Mouse (Mus musculus) small intestine, adult 2 months (tissue): ENCODE data around the gene Clic1. TPM values are rescaled to one million over a fixed set of nuclear protein-coding genes. Genes with fewer than 3 reads are reported as not detected.
A peak's percentile ranks its signal among the peaks of the same experiment; 100 is the strongest.

Experiments used
- H3K27ac ChIP-seq: fragments of 200-500 bp; 2 replicates; pipeline ENCODE4 v1.5.1; 2012; ENCODE audit warnings: low read depth, low read length, control low read depth, inconsistent platforms; ENCODE audit not compliant: insufficient read depth
- H3K27me3 ChIP-seq: fragments of 200-500 bp; 2 replicates; pipeline ENCODE4 v1.6.1; 2012; ENCODE audit warnings: mild to moderate bottlenecking, moderate library complexity, low read length, inconsistent platforms; ENCODE audit not compliant: control insufficient read depth, insufficient read depth
- H3K36me3 ChIP-seq: fragments of 200-500 bp; 2 replicates; pipeline ENCODE4 v1.6.1; 2012; ENCODE audit warnings: mild to moderate bottlenecking, low read length, control low read depth, inconsistent platforms; ENCODE audit not compliant: control insufficient read depth, insufficient read depth
- H3K4me1 ChIP-seq: fragments of 200-500 bp; 2 replicates; pipeline ENCODE4 v1.6.1; 2012; ENCODE audit warnings: low read length, inconsistent platforms, mixed read lengths; ENCODE audit not compliant: control insufficient read depth, insufficient read depth, insufficient read length
- H3K4me3 ChIP-seq: fragments of 200-500 bp; 2 replicates; pipeline ENCODE4 v1.5.1; 2012; ENCODE audit warnings: low read depth, mild to moderate bottlenecking, control low read depth, inconsistent platforms, low read length, moderate library complexity
- CTCF ChIP-seq: fragments of 200-500 bp; IDR thresholded peaks from 2 replicates; pipeline ENCODE4 v1.5.1; 2012; ENCODE audit warnings: low read depth, mild to moderate bottlenecking, control low read depth, inconsistent platforms, low read length, moderate library complexity, mixed read lengths; ENCODE audit not compliant: insufficient replicate concordance, insufficient read length; ENCODE audit errors: extremely low read depth
- POLR2A ChIP-seq: fragments of 200-500 bp; IDR thresholded peaks from 2 replicates; pipeline ENCODE4 v1.6.1; 2012; ENCODE audit warnings: low read depth, mild to moderate bottlenecking, control low read depth, inconsistent platforms, low read length, moderate library complexity
- WGBS: fragments of 180-500 bp; shearing (Covaris S2); methylation state at CpG from one replicate; pipeline ENCODE4 v1.1.7; 2018; 5-methylcytosine and 5-hydroxymethylcytosine counted together
- polyA plus RNA-seq: library from polyadenylated mRNA; depleted of rRNA; stranded (reverse); fragments of >200 nt; gene quantifications from 2 replicates; pipeline ENCODE4 v1.2.3, GENCODE M21; 2012

Clic1 gene
- polyA plus RNA-seq, 1 experiment, result 219 TPM

- no peaks in the 10 kb centered on the region for H3K27me3 ChIP-seq
- H3K4me3 ChIP-seq, result peak overlapping the region; percentile 30
- peaks cover 35% of the 10 kb centered on the region for H3K36me3 ChIP-seq
- 56% methylated on average over 8 of the region's 8 CpGs for WGBS
- no peaks in the 10 kb centered on the region for H3K4me1 ChIP-seq
- TF ChIP-seq CTCF (no peak), POLR2A (no peak)
- H3K27ac ChIP-seq, result peak overlapping the region; percentile 93; the same call in 1 of the 2 replicates
Observed at GRCm38 (mm10) chr17:35090166-35090932, 40.6 kb downstream of the Clic1 start.

GRCm38 (mm10) chr17:35092403-35093198, 42.8 kb downstream of the Clic1 start:
- no peaks in the 10 kb centered on the region for H3K4me1 ChIP-seq
- no peak overlapping the region for H3K27ac ChIP-seq
- 92% methylated on average over 14 of the region's 14 CpGs for WGBS
- no peaks in the 10 kb centered on the region for H3K27me3 ChIP-seq
- H3K4me3 ChIP-seq, result no peak overlapping the region
- H3K36me3 ChIP-seq, result peaks cover 50% of the 10 kb centered on the region
- TF ChIP-seq CTCF (no peak), POLR2A (no peak)

GRCm38 (mm10) chr17:35094475-35095365, 45.0 kb downstream of the Clic1 start:
- TF ChIP-seq POLR2A (no peak), CTCF (no peak)
- 83% methylated on average over 15 of the region's 15 CpGs for WGBS
- H3K4me1 ChIP-seq, result peaks cover 3% of the 10 kb centered on the region
- H3K27ac ChIP-seq, result no peak overlapping the region
- H3K4me3 ChIP-seq, result no peak overlapping the region
- H3K36me3 ChIP-seq, result peaks cover 63% of the 10 kb centered on the region
- no peaks in the 10 kb centered on the region for H3K27me3 ChIP-seq

DNA sequence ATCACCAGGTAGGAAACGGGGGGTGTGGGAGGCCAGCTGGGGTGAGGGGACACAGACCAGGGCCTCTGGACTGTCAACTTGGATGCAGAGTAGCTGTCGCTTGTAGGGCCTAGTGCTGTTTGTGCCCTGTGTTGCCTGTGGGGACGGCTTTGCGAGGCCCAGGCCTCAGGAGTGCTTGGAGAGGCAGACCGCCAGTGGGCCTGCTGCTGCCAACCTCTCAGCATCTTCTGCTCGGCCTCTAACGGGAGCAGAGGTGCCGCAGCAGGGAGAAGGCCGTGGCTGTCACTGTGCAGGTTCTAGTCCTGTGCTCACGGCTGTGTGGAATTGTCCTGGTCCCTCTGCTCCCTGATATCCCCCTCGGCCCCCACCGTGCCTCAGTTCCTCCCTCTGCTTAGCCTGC, 46.8 kb downstream of the Clic1 start:
- TF ChIP-seq POLR2A (no peak), CTCF (no peak)
- no peak overlapping the region for H3K27ac ChIP-seq
- H3K36me3 ChIP-seq, result peaks cover 70% of the 10 kb centered on the region
- no peak overlapping the region for H3K4me3 ChIP-seq
- peaks cover 14% of the 10 kb centered on the region for H3K4me1 ChIP-seq
- WGBS, result 92% methylated on average over 12 of the region's 12 CpGs
- H3K27me3 ChIP-seq, result no peaks in the 10 kb centered on the region

GRCm38 (mm10) chr17:35097164-35097655, 47.4 kb downstream of the Clic1 start:
- no peak for TF ChIP-seq POLR2A
- no peak for TF ChIP-seq CTCF
- no peak overlapping the region for H3K4me3 ChIP-seq
- no peak overlapping the region for H3K27ac ChIP-seq
- H3K27me3 ChIP-seq, result no peaks in the 10 kb centered on the region
- peaks cover 73% of the 10 kb centered on the region for H3K36me3 ChIP-seq
- WGBS, result 92% methylated on average over 12 of the region's 12 CpGs
- H3K4me1 ChIP-seq, result peaks cover 14% of the 10 kb centered on the region

DNA sequence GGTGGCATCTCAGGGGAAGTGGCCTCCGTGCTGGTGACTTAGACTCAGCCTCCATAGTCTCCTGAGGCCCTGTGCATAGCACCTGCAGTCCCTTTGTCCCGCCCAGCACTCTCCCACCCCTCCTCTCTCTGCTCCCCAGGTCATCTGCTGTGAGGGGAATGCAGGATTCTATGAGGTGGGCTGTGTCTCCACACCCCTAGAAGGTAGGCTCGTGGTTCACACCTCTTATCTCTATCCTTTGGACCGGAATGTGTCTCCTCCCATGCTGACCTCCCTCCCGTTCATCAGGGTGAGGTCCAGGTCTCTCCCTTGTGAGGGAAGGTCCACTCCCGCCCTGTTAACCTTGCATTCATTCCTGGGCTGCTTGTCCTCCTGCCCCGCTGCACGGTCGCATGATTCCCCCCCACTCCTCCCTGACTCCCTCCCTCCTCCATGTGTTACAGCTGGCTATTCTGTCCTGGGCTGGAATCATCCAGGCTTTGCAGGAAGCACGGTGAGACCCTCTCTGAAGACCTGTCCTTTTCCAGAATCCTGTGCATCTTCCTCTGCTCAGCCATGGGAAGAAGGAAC, 50.5 kb downstream of the Clic1 start:
- H3K27ac ChIP-seq, result no peak overlapping the region
- H3K4me3 ChIP-seq, result no peak overlapping the region
- TF ChIP-seq POLR2A (no peak), CTCF (no peak)
- H3K27me3 ChIP-seq, result no peaks in the 10 kb centered on the region
- peaks cover 24% of the 10 kb centered on the region for H3K4me1 ChIP-seq
- peaks cover 60% of the 10 kb centered on the region for H3K36me3 ChIP-seq
- WGBS, result 51% methylated on average over 10 of the region's 10 CpGs
